Mouse (Mus musculus) megakaryocyte, embryonic 14.5 days (primary cell): ENCODE results near the gene Il11.

Experiments used
- FLI1 ChIP-seq: IDR thresholded peaks from 2 replicates; pipeline ENCODE4 v1.6.1; 2012; ENCODE audit warnings: low read length, inconsistent platforms, mixed read lengths
- GATA1 ChIP-seq: IDR thresholded peaks from 3 replicates; pipeline ENCODE4 v1.6.1; 2012; ENCODE audit warnings: mixed read lengths, low read length, inconsistent platforms, borderline replicate concordance

DNA sequence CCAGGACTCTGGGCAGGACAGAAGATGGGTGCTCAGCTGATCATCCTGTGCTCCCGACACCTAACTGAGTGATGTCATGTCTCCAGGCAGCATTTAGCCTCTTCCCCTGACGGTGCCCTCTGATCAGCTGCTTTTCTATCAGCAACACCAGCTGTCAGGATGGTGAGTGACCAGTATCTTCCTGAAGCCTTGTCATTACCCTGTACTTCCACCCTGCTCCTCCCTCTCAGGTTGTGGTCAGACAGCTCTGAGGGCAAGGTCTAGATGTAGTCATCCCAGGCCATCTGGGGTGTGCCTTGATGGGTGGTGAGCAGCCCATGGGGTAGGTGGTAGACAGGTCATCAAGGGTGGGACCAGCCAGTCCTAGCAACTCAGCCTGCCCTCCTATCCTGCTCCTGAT lies 33.5 kb downstream of the Il11 start:
- no peak for TF ChIP-seq GATA1
- no peak for TF ChIP-seq FLI1
